Comparison of ENCODE assay signal across 8 mouse cellular contexts in genomic region chr3:65863297-65863696, GRCm38 (mm10).
A peak's percentile ranks its signal among the peaks of the same experiment; 100 is the strongest.
DNase-seq lines count a peak whose midpoint lies in the region; ATAC-seq and TF ChIP-seq lines count a peak whose summit lies in the region.

No protein-coding gene starts in this region.

- H3K4me2 ChIP-seq in forebrain, embryonic 13.5 days: peak overlapping the region; percentile 46
- no peak overlapping the region for H3K4me2 ChIP-seq in liver, embryonic 15.5 days
- 0 out of 2 replicates have a peak overlapping the region, but pooled peaks have one; percentile 25 for H3K4me2 ChIP-seq in neural tube, embryonic 12.5 days (replicated peaks)
- H3K4me2 ChIP-seq in stomach, postnatal 0 days (replicated peaks; ENCODE audit: low read depth): peak overlapping the region; percentile 34; the same call in 1 of the 2 replicates

- no peak for TF ChIP-seq EP300 in stomach, postnatal 0 days (optimal IDR thresholded peaks at IDR 0.05)

- TF ChIP-seq CTCF in E14TG2a.4 (conservative IDR thresholded peaks at IDR 0.05; ENCODE audit: low read length): peak; percentile 91
- TF ChIP-seq CTCF in stomach, postnatal 0 days (IDR thresholded peaks at IDR 0.05; ENCODE audit: low read depth): peak; percentile 99

- no peak overlapping the region for H3K27ac ChIP-seq in forebrain, embryonic 13.5 days
- no peak overlapping the region for H3K27ac ChIP-seq in liver, embryonic 15.5 days (replicated peaks)
- no peak overlapping the region for H3K27ac ChIP-seq in neural tube, embryonic 12.5 days
- H3K27ac ChIP-seq in stomach, postnatal 0 days (replicated peaks): no peak overlapping the region

- H3K4me1 ChIP-seq in E14TG2a.4 (replicated peaks; ENCODE audit: low read depth, low read length): peaks cover 45% of the 10 kb centered on the region
- H3K4me1 ChIP-seq in forebrain, embryonic 13.5 days: peaks cover 31% of the 10 kb centered on the region
- H3K4me1 ChIP-seq in liver, embryonic 15.5 days (replicated peaks): peaks cover 8% of the 10 kb centered on the region; the same call in 1 of the 2 replicates
- H3K4me1 ChIP-seq in neural tube, embryonic 12.5 days: peaks cover 24% of the 10 kb centered on the region
- H3K4me1 ChIP-seq in stomach, postnatal 0 days (replicated peaks; ENCODE audit: control insufficient read depth, insufficient read depth): peaks cover 10% of the 10 kb centered on the region; the same call in 1 of the 2 replicates

- no peaks in the 10 kb centered on the region for H3K36me3 ChIP-seq in E14TG2a.4 (ENCODE audit: insufficient read depth, low read length)
- no peaks in the 10 kb centered on the region for H3K36me3 ChIP-seq in forebrain, embryonic 13.5 days (ENCODE audit: poor library complexity, severe bottlenecking)
- H3K36me3 ChIP-seq in liver, embryonic 15.5 days (replicated peaks): no peaks in the 10 kb centered on the region
- no peaks in the 10 kb centered on the region for H3K36me3 ChIP-seq in neural tube, embryonic 12.5 days
- no peaks in the 10 kb centered on the region for H3K36me3 ChIP-seq in stomach, postnatal 0 days (ENCODE audit: control insufficient read depth, insufficient read depth, low read length)

- H3K4me3 ChIP-seq in E14TG2a.4 (replicated peaks; ENCODE audit: low read length): no peak overlapping the region
- peak overlapping the region; percentile 15 for H3K4me3 ChIP-seq in forebrain, embryonic 13.5 days
- H3K4me3 ChIP-seq in liver, embryonic 15.5 days (replicated peaks): no peak overlapping the region
- H3K4me3 ChIP-seq in neural tube, embryonic 12.5 days: no peak overlapping the region
- H3K4me3 ChIP-seq in stomach, postnatal 0 days (ENCODE audit: low read depth, low read length): no peak overlapping the region

- 1% methylated on average over 11 of the region's 11 CpGs for WGBS in forebrain, embryonic 13.5 days
- whole genome bisulfite sequencing in liver, embryonic 15.5 days (ENCODE audit: insufficient replicate concordance): 4% methylated on average over 11 of the region's 11 CpGs
- 3% methylated on average over 11 of the region's 11 CpGs for WGBS in neural tube, embryonic 12.5 days
- WGBS in stomach, postnatal 0 days: 2% methylated on average over 11 of the region's 11 CpGs

- ATAC-seq in forebrain, embryonic 13.5 days: peak; percentile 92
- ATAC-seq in liver, embryonic 15.5 days (ENCODE audit: insufficient read depth): peak; percentile 52; the same call in 1 of the 2 replicates
- peak; percentile 82 for ATAC-seq in neural tube, embryonic 12.5 days (ENCODE audit: low FRiP score, low read depth)
- ATAC-seq in stomach, postnatal 0 days (ENCODE audit: low FRiP score, low TSS enrichment): peak; percentile 87

- intact Hi-C loops in heart, postnatal 10 days (cut with DNase I): loop anchor here (2.0 to 10.0 kb wide), 8 partner anchors 34 to 878 kb away; partner anchors contain the start of gene Tiparp

- peaks cover 14% of the 10 kb centered on the region for H3K9me3 ChIP-seq in E14TG2a.4 (ENCODE audit: low read length)
- H3K9me3 ChIP-seq in forebrain, embryonic 13.5 days (replicated peaks): no peaks in the 10 kb centered on the region
- H3K9me3 ChIP-seq in liver, embryonic 15.5 days (replicated peaks): no peaks in the 10 kb centered on the region
- H3K9me3 ChIP-seq in neural tube, embryonic 12.5 days: no peaks in the 10 kb centered on the region
- no peaks in the 10 kb centered on the region for H3K9me3 ChIP-seq in stomach, postnatal 0 days (ENCODE audit: control insufficient read depth, low read length)

- H3K9ac ChIP-seq in forebrain, embryonic 13.5 days: no peak overlapping the region
- no peak overlapping the region for H3K9ac ChIP-seq in liver, embryonic 15.5 days
- no peak overlapping the region for H3K9ac ChIP-seq in neural tube, embryonic 12.5 days
- no peak overlapping the region for H3K9ac ChIP-seq in stomach, postnatal 0 days (ENCODE audit: low read length)

- peaks cover 33% of the 10 kb centered on the region for H3K27me3 ChIP-seq in E14TG2a.4 (ENCODE audit: insufficient read depth, low read length)
- peaks cover 14% of the 10 kb centered on the region; the same call in 1 of the 2 replicates for H3K27me3 ChIP-seq in forebrain, embryonic 13.5 days
- H3K27me3 ChIP-seq in liver, embryonic 15.5 days: no peaks in the 10 kb centered on the region
- no peaks in the 10 kb centered on the region for H3K27me3 ChIP-seq in neural tube, embryonic 12.5 days (replicated peaks)
- no peaks in the 10 kb centered on the region for H3K27me3 ChIP-seq in stomach, postnatal 0 days (ENCODE audit: control insufficient read depth, insufficient read depth, low read length)

- DNase-seq in c-Kit-positive CD71-positive TER-119-positive erythroid progenitor cells, embryonic 14.5 days (ENCODE audit: low spot score): peak; percentile 40
- peak; percentile 91 for DNase-seq in heart, postnatal 10 days
- DNase-seq in kidney, postnatal 4 days: peak; percentile 78 to 87
- DNase-seq in stomach, postnatal 0 days (ENCODE audit: low spot score): peak; percentile 81

Comparison
In these comparisons a context has a peak if more than half of its experiments do, and no peak if none do; other contexts are left out.
1. DNase-seq: peak in every context shown above with its lines; median percentile 91 in heart, postnatal 10 days; 82 in kidney, postnatal 4 days; 81 in stomach, postnatal 0 days; 40 in c-Kit-positive CD71-positive TER-119-positive erythroid progenitor cells, embryonic 14.5 days.